Mouse (Mus musculus) CD4-positive, CD25-positive, alpha-beta regulatory T cell, adult 4 months (primary cell): ENCODE data around the gene H2-T3. TPM values are rescaled to one million over a fixed set of nuclear protein-coding genes. Genes with fewer than 3 reads are reported as not detected.
"Not testable (repeated sequence)": the region's sequence is repeated elsewhere in the genome, so short reads cannot be mapped to it uniquely, and the experiment has no call there.

Experiments
- ATAC-seq: one replicate; pipeline ENCODE4 v1.8.0; 2017
- polyA plus RNA-seq, 2 experiments: library from polyadenylated mRNA; unstranded; fragments of 100-300 nt; shearing (Covaris generic); gene quantifications; one replicate each; pipeline ENCODE4 v1.2.1; 2017

H2-T3 gene
- polyA plus RNA-seq, result 1 to 10 TPM in 1 of 2 experiments, under 1 TPM in 1; 0.95 to 1.3 TPM

- ATAC-seq, result no peak
These were observed at the start of gene H2-T3 for GRCm38 (mm10) chr17:36190169-36190507. H2-T3 (minus strand) TSS chr17:36190287.

- peak; percentile 17 for ATAC-seq
These were observed 47.3 kb upstream of the H2-T3 start for GRCm38 (mm10) chr17:36237321-36237921.

- ATAC-seq, result not testable (repeated sequence)
These were observed 45.2 kb upstream of the H2-T3 start for GRCm38 (mm10) chr17:36235300-36235699.

GRCm38 (mm10) chr17:36233572-36233971, 43.5 kb upstream of the H2-T3 start:
- ATAC-seq, result no peak

- ATAC-seq, result no peak
These were observed 41.2 kb upstream of the H2-T3 start for GRCm38 (mm10) chr17:36231318-36231717.

- peak; percentile 59 for ATAC-seq
These were observed 39.0 kb upstream of the H2-T3 start for GRCm38 (mm10) chr17:36229046-36229445.

GRCm38 (mm10) chr17:36226921-36227320, 36.8 kb upstream of the H2-T3 start:
- ATAC-seq, result peak; percentile 48

GRCm38 (mm10) chr17:36225231-36225824, 35.2 kb upstream of the H2-T3 start:
- no peak for ATAC-seq

- ATAC-seq, result no peak
These were observed 34.4 kb upstream of the H2-T3 start for GRCm38 (mm10) chr17:36224451-36224850.

GRCm38 (mm10) chr17:36218594-36219155, 28.6 kb upstream of the H2-T3 start:
- no peak for ATAC-seq

- ATAC-seq, result no peak
These were observed 25.5 kb upstream of the H2-T3 start for GRCm38 (mm10) chr17:36215586-36215985.

GRCm38 (mm10) chr17:36206846-36207245, 16.8 kb upstream of the H2-T3 start:
- ATAC-seq, result no peak

- peak; percentile 35 for ATAC-seq
These were observed 15.8 kb upstream of the H2-T3 start for GRCm38 (mm10) chr17:36205862-36206261.

- peak; percentile 96 for ATAC-seq
These were observed 15.4 kb upstream of the H2-T3 start for GRCm38 (mm10) chr17:36205456-36205855.

GRCm38 (mm10) chr17:36201851-36202250, 11.8 kb upstream of the H2-T3 start:
- no peak for ATAC-seq

- peak; percentile 56 for ATAC-seq
These were observed 8.2 kb upstream of the H2-T3 start for GRCm38 (mm10) chr17:36198317-36198716.

- no peak for ATAC-seq
These were observed 4.4 kb upstream of the H2-T3 start for GRCm38 (mm10) chr17:36194471-36194870.

- ATAC-seq, result peak; percentile 82
These were observed 3.6 kb upstream of the H2-T3 start for GRCm38 (mm10) chr17:36193546-36194141.

- no peak for ATAC-seq
These were observed 2.3 kb upstream of the H2-T3 start for GRCm38 (mm10) chr17:36192371-36192770.

GRCm38 (mm10) chr17:36189491-36190168, 457 bp downstream of the H2-T3 start:
- ATAC-seq, result no peak

- no peak for ATAC-seq
These were observed 2.5 kb downstream of the H2-T3 start for GRCm38 (mm10) chr17:36187540-36187939.

- ATAC-seq, result no peak
These were observed 7.9 kb downstream of the H2-T3 start for GRCm38 (mm10) chr17:36182212-36182611.

GRCm38 (mm10) chr17:36179446-36179845, 10.6 kb downstream of the H2-T3 start:
- peak; percentile 16 for ATAC-seq
